Mouse (Mus musculus) midbrain, embryonic 16.5 days (tissue): Measurements from ENCODE around the gene Tef. TPM values are rescaled to one million over a fixed set of nuclear protein-coding genes. Genes with fewer than 3 reads are reported as not detected.

ENCODE experiments used
- ATAC-seq: fragments of 200-750 bp; cut with Nextera tagmentation; 2 replicates; pipeline ENCODE4 v1.8.0; 2017; ENCODE audit warnings: moderate TSS enrichment
- H3K27ac ChIP-seq: fragments of 300-500 bp; sonication (generic); 2 replicates; pipeline ENCODE4 v1.5.1; 2014; ENCODE audit warnings: mild to moderate bottlenecking, low read length, mixed read lengths
- H3K27me3 ChIP-seq: fragments of 300-500 bp; sonication (generic); 2 replicates; pipeline ENCODE4 v1.6.1; 2014; ENCODE audit warnings: low read depth, low read length, mixed read lengths; ENCODE audit not compliant: control insufficient read depth, insufficient read depth
- H3K36me3 ChIP-seq: fragments of 300-500 bp; sonication (generic); 2 replicates; pipeline ENCODE4 v1.6.1; 2014; ENCODE audit warnings: mild to moderate bottlenecking, low read length, moderate library complexity, mixed read lengths; ENCODE audit not compliant: control insufficient read depth, insufficient read depth
- H3K4me1 ChIP-seq: fragments of 300-500 bp; sonication (generic); 2 replicates; pipeline ENCODE4 v1.6.1; 2014; ENCODE audit warnings: mild to moderate bottlenecking, low read length, mixed read lengths; ENCODE audit not compliant: control insufficient read depth, insufficient read depth
- H3K4me2 ChIP-seq: fragments of 300-500 bp; sonication (generic); 2 replicates; pipeline ENCODE4 v1.6.1; 2014; ENCODE audit warnings: mild to moderate bottlenecking, low read length, mixed read lengths
- H3K4me3 ChIP-seq: fragments of 300-500 bp; sonication (generic); 2 replicates; pipeline ENCODE4 v1.5.1; 2014; ENCODE audit warnings: low read depth, mild to moderate bottlenecking, low read length, moderate library complexity, mixed read lengths
- H3K9ac ChIP-seq: fragments of 300-500 bp; sonication (generic); 2 replicates; pipeline ENCODE4 v1.6.1; 2014; ENCODE audit warnings: low read depth, low read length, mixed read lengths
- H3K9me3 ChIP-seq: fragments of 300-500 bp; sonication (generic); replicated peaks from 2 replicates; pipeline ENCODE4 v1.6.1; 2014; ENCODE audit warnings: mild to moderate bottlenecking, low read length, mixed read lengths; ENCODE audit not compliant: control insufficient read depth, poor library complexity, severe bottlenecking
- whole genome bisulfite sequencing: fragments of 180-500 bp; shearing (Covaris S2); extraction: QIAGEN DNeasy Blood & Tissue Kit; methylation state at CpG from one replicate; pipeline ENCODE4 v1.1.7; 2014; 5-methylcytosine and 5-hydroxymethylcytosine counted together
- polyA plus RNA-seq: library from polyadenylated mRNA; unstranded; fragments of >200 nt; fragmentation: Nextera tagmentation; extraction: Ambion mirVana; gene quantifications from 2 replicates; pipeline ENCODE4 v1.2.1, GENCODE M21; 2015

The Tef gene
- polyA plus RNA-seq, 1 experiment from 2014 or later = 22.7 TPM

GRCm38 (mm10) chr15:81805624-81806023 lies 3.4 kb downstream of the Tef start:
- WGBS = 49% methylated on average over 6 of the region's 6 CpGs
- H3K27ac ChIP-seq = no peak overlapping the region
- H3K36me3 ChIP-seq = no peaks in the 10 kb centered on the region
- H3K27me3 ChIP-seq = no peaks in the 10 kb centered on the region
- peaks cover 19% of the 10 kb centered on the region for H3K4me1 ChIP-seq
- H3K9me3 ChIP-seq = no peaks in the 10 kb centered on the region
- H3K4me2 ChIP-seq = no peak overlapping the region
- H3K4me3 ChIP-seq = no peak overlapping the region
- H3K9ac ChIP-seq = no peak overlapping the region
- ATAC-seq = no peak

GRCm38 (mm10) chr15:81806621-81807404 lies 4.6 kb downstream of the Tef start:
- no peaks in the 10 kb centered on the region for H3K36me3 ChIP-seq
- H3K27ac ChIP-seq = no peak overlapping the region
- H3K4me2 ChIP-seq = no peak overlapping the region
- peaks cover 20% of the 10 kb centered on the region for H3K4me1 ChIP-seq
- H3K9ac ChIP-seq = no peak overlapping the region
- H3K4me3 ChIP-seq = no peak overlapping the region
- ATAC-seq = no peak
- 85% methylated on average over 4 of the region's 4 CpGs for WGBS
- H3K27me3 ChIP-seq = no peaks in the 10 kb centered on the region
- no peaks in the 10 kb centered on the region for H3K9me3 ChIP-seq

GRCm38 (mm10) chr15:81808799-81809198 lies 6.6 kb downstream of the Tef start:
- H3K4me1 ChIP-seq = peaks cover 24% of the 10 kb centered on the region
- H3K9me3 ChIP-seq = no peaks in the 10 kb centered on the region
- no peaks in the 10 kb centered on the region for H3K36me3 ChIP-seq
- 79% methylated on average over 2 of the region's 2 CpGs for WGBS
- H3K4me3 ChIP-seq = no peak overlapping the region
- H3K4me2 ChIP-seq = no peak overlapping the region
- no peak for ATAC-seq
- H3K9ac ChIP-seq = no peak overlapping the region
- no peak overlapping the region for H3K27ac ChIP-seq
- H3K27me3 ChIP-seq = no peaks in the 10 kb centered on the region

- no peaks in the 10 kb centered on the region for H3K36me3 ChIP-seq
- no peak overlapping the region for H3K4me3 ChIP-seq
- no peak for ATAC-seq
- no peaks in the 10 kb centered on the region for H3K27me3 ChIP-seq
- peak overlapping the region; percentile 83 for H3K27ac ChIP-seq
- 65% methylated on average over 1 of the region's 1 CpGs for WGBS
- H3K9me3 ChIP-seq = no peaks in the 10 kb centered on the region
- no peak overlapping the region for H3K9ac ChIP-seq
- peak overlapping the region; percentile 82 for H3K4me2 ChIP-seq
- peaks cover 27% of the 10 kb centered on the region for H3K4me1 ChIP-seq
These were observed 7.3 kb downstream of the Tef start for GRCm38 (mm10) chr15:81809550-81809949.

GRCm38 (mm10) chr15:81810150-81810549 lies 7.9 kb downstream of the Tef start:
- Histone ChIP-seq H3K4me1 (peaks cover 27% of the 10 kb centered on the region), H3K9ac (peak overlapping the region; percentile 66), H3K36me3 (0 out of 2 replicates have a peak, but pooled peaks cover under 1% of the 10 kb centered on the region), H3K27ac (peak overlapping the region; percentile 83), H3K9me3 (no peaks in the 10 kb centered on the region), H3K4me3 (peak overlapping the region; percentile 49), H3K27me3 (no peaks in the 10 kb centered on the region), H3K4me2 (peak overlapping the region; percentile 82)
- 1% methylated on average over 10 of the region's 10 CpGs for WGBS
- ATAC-seq = peak; percentile 7; the same call in 1 of the 2 replicates

- Histone ChIP-seq H3K27ac (peak overlapping the region; percentile 83), H3K9ac (peak overlapping the region; percentile 66), H3K9me3 (no peaks in the 10 kb centered on the region), H3K4me1 (peaks cover 27% of the 10 kb centered on the region), H3K36me3 (peaks cover 8% of the 10 kb centered on the region; the same call in 1 of the 2 replicates), H3K4me3 (peak overlapping the region; percentile 49), H3K27me3 (no peaks in the 10 kb centered on the region), H3K4me2 (peak overlapping the region; percentile 82)
- under 1% methylated on average over 77 of the region's 89 CpGs for WGBS
- ATAC-seq = peak; percentile 99
These were observed 8.7 kb downstream of the Tef start for GRCm38 (mm10) chr15:81810671-81811598.

GRCm38 (mm10) chr15:81811599-81811996 lies 9.4 kb downstream of the Tef start:
- no peaks in the 10 kb centered on the region for H3K9me3 ChIP-seq
- H3K27ac ChIP-seq = peak overlapping the region; percentile 60
- H3K27me3 ChIP-seq = no peaks in the 10 kb centered on the region
- peak; percentile 11 for ATAC-seq
- peak overlapping the region; percentile 79 for H3K4me2 ChIP-seq
- H3K36me3 ChIP-seq = peaks cover 11% of the 10 kb centered on the region
- peaks cover 27% of the 10 kb centered on the region for H3K4me1 ChIP-seq
- 0% methylated on average over 13 of the region's 26 CpGs for WGBS
- H3K9ac ChIP-seq = peak overlapping the region; percentile 65
- peak overlapping the region; percentile 49 for H3K4me3 ChIP-seq

GRCm38 (mm10) chr15:81812287-81812686 lies 10.1 kb downstream of the Tef start:
- Histone ChIP-seq H3K9me3 (no peaks in the 10 kb centered on the region), H3K4me3 (peak overlapping the region; percentile 49), H3K9ac (peak overlapping the region; percentile 65), H3K4me2 (peak overlapping the region; percentile 79), H3K27me3 (no peaks in the 10 kb centered on the region), H3K27ac (no peak overlapping the region), H3K36me3 (peaks cover 13% of the 10 kb centered on the region), H3K4me1 (peaks cover 27% of the 10 kb centered on the region)
- WGBS = 36% methylated on average over 3 of the region's 3 CpGs
- no peak for ATAC-seq
